Mouse (Mus musculus): ENCODE measurements around the gene Gm21969.
A peak's percentile ranks its signal among the peaks of the same experiment; 100 is the strongest.

The Gm21969 gene

DNA sequence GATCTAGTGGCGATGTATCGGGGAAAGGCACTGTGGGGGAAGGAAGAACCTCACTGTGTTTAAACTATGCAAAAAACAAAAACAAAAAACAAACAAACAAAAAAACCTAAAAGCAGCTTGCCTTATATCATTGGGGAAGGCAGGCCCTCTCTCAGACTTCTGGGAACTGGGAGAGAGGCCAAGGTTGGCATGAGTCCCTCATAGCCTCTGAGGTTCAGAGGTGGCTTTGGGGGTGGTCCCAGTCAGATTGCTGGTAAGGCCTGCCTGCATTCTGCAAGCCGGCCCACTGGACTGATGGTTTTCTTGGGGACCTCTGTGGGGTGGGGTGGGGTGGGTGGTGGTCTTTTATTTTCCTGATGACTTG is 14.0 kb downstream of the Gm21969 start:
- DNase-seq (ENCODE audit: low spot score in 2 of 2): no peak

DNA sequence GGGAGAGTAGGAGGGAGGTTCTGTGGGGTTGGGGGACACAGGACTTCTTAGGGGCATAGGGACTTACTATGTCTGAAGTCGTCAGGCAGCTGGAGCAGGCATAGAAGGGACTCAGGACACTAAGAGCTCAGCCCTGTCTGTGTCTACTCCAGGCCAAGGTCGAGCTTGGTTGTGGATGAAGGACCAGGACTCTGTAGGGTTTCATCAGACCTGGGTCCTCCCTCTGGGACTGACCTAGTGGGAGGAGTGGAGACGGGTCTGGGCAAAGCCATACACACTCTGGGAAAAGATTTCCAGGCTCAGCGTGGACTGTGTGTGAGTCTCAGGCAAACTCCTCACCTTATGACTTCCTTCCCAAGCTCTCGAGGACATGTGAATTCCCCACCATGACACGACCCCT is 16.8 kb downstream of the Gm21969 start:
- no peak for DNase-seq (ENCODE audit: low spot score in 2 of 2)

DNA sequence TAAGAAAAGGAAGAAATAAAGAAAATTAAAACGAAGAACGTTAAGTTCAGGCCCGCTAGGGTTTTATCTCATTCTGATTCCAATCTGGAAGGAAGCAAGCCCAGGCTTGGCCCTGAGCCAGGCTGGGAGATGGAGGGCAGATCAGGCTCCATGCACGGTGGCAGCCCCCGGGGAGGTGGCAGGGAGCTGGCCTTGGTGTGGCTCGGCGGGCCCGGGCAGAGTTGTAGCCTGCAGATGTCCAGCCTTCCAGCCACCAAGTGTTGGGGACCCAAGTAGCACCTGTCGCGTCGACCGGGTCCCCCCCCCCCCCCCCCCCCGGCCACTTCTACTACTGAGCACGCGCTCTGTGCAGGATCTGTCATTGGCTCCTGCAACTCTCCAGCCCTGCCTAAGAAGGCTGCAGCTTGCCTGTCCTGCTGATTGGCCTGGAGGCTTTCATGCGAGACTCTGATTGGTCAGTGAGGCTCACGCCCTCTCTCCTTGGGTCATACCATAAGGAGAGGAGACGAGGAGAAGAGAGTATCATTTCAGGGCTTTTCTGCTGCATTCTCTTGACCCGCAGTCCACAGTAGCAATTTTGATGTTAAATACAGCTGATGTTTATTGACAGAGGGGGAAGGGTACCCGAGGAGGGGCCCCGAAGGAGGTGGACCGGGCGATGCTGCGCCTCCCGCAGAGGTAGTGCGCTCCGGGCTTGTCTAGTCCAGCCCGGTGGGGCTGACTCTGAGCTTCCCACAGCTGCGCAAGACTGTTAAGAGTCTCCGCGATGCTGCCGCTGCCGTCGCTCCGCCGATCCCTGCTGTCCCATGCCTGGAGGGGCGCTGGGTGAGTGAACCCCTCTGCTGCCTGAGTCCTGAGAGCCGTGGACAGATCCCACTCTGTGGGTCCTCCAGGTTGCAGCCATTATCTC is 19.6 kb downstream of the Gm21969 start, which contains the start of gene Aldh4a1:
Aldh4a1 (plus strand) TSS at position 494 of the 910 bp plus-strand sequence.
- DNase-seq (ENCODE audit: low spot score in 2 of 2): peak; percentile 83 to 85

DNA sequence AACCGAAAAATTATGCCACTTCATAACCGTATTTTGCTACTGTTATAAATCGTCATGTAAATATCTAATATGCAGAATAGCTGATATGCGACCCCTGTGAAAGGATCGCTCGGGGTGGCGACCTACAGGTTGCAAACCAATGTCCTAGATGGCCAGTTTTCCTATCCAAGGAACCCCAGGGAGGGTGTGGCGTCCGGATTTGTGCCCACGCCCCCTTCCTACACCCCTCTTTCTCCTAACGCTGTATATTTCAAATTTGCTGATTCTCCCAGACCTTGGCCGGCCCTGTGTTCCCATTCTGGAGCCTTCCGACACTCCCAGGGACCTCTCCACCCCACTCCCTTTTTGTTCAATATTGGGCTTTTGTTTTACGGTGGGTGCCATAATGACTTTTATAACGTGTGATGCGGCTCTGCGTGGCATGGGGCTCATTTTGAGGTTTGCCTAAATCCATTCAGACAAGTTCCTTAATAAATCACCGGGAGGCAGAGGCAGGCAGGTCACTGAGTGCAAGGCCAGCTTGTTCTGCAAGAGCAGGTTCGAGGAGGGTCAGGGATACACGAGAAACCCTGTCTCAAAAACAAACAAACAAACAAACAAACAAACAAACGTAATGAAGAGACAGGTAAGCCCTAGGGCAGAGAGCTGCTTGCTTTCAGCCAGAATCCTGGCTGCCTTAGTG is 20.6 kb downstream of the Gm21969 start:
- no peak for DNase-seq (ENCODE audit: low spot score in 2 of 2)

DNA sequence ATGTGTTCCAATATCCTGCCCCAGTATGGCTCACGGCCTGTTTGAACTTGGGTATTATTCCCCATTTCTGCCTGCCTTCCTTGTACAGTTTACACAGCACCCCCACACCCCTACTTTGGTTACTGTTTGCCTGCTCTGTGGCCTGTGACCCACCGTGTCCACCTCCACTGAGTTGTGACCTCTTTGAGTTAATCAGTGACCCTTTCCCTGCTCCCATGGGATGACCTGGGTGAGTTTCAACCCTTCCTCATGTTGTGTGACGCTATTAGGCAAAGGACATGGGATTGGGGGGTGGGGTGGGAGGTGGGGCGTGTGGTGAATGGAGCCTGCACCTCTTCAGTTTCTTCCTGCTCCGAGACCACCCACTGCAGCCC is 21.1 kb downstream of the Gm21969 start:
- no peak for DNase-seq (ENCODE audit: low spot score in 2 of 2)

DNA sequence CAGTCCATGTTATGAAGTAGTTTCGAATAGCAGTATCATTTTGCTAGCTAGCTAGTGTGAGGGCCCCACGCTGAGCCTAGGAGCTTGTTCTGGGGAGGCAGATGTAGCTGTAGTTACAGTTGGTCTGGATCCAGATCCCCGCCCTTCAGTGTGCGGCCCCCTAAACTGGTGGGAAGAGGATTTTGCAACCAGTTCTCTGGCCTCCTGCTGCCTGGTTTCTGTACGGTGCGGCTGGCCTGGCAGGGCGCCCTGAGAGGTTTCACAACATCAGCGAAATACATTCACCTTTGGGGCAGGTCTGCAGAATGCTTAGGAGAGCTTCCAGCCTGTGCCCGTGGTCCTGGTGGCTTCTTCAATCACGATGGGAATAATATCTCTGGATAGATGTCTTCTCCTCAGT is 21.7 kb downstream of the Gm21969 start:
- DNase-seq (ENCODE audit: low spot score in 2 of 2): no peak

DNA sequence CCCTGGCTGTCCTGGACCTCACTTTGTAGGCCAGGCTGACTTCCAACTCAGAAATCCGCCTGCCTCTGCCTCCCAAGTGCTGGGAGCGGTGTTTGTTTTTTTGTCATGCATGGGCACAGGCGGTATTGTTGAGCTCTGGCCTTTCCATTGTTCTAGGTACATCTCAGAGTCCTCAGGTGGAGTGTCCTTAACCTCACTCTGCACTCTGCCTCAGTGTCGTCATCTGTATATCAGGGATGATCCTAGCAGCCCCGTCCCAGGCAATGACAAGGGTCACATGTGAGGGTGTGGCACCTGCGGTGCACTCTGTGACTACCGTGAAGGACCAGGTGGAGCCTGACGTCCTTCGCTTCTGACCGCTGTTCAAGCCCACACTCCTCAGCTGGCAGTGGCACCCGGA is 24.4 kb downstream of the Gm21969 start:
- DNase-seq (ENCODE audit: low spot score in 2 of 2): no peak

DNA sequence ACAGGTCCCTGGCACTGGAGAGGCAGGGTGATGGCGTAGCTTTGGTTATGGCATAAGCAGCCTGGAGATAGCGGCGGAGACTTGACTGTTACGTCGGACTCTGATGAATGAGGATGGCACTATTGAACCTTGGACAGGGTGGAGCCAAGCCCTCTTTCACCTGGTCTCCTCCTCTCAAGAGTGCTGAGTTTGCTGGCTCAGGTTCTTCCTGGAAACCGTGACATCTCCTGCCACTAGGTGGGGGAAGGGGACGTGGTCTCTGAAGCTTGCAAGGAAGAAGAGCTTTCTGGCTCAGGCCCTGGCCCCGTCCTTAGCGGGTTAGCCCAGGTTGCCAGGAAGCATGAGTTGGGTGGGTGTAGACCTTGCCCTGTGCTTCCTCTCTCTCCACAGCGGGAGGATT is 27.2 kb downstream of the Gm21969 start:
- DNase-seq (ENCODE audit: low spot score in 2 of 2): no peak

DNA sequence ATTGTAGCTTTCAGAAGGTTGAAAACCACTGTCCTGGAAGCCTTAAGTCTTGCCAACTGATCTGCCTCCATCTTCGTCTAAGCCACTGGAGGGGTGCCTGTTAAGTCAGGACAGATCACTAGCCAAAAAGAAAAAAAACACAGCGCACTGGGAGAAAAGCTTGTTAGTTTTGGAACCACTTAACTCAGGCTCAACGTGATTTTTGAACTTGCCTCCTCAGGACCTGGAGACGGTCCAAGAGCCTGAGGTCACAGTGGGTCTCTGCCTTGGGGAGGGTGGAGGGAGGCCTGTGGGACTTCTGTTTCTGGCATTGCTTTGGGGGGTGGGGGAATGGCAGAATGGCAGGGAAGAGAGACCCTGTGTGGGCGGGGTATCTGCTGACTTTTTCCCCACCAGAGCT is 28.2 kb downstream of the Gm21969 start:
- DNase-seq (ENCODE audit: low spot score in 2 of 2): no peak

DNA sequence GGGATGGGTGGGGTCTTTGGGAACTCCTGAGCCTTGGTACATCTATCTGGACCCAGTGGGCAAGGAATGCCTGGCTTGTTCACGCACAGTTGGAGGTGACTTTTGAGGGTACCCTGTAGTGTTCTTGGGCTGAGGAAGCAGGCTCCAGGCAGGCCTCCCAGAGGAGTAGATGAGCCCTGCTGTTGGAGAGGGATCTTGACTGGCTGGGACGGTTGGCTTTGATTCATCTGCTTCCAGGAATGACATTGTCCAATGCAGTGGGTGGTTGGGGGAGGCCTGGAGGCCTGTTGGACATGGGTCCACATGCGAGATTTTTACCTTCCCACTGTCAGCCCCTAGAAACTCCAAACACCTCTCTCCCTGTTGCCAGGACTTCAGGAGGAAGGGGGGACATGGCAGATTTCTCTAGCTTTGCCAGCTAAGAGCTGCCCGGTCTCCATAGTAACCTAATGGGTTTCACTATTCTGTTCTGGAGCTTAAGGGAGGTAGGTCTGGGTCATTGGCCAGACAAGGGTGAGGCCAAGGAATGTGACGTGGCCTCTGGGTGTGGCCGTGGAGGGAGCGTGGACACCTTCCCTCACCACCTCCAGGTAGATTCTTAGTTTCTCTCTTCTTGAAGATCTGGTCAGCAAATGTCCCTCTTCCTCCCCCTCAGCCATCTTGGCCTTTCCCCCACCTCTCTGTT is 28.7 kb downstream of the Gm21969 start:
- DNase-seq (ENCODE audit: low spot score in 2 of 2): no peak

DNA sequence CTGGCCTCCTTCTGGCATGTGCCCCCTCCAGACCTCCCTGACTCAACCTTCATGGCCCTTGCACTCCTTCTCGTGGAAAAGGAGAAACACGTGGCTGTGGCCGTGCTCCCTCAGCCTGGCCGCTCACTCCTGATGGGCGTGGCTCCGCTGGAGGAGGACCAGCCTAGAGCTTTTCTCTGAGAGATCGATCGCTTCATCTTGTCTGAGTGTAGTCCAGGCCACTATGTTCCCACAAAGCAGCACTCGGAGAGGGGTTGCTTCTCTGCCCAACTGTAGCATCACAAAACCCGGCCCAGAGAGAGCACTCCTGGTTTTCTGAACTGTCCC is 29.2 kb downstream of the Gm21969 start:
- no peak for DNase-seq (ENCODE audit: low spot score in 2 of 2)

DNA sequence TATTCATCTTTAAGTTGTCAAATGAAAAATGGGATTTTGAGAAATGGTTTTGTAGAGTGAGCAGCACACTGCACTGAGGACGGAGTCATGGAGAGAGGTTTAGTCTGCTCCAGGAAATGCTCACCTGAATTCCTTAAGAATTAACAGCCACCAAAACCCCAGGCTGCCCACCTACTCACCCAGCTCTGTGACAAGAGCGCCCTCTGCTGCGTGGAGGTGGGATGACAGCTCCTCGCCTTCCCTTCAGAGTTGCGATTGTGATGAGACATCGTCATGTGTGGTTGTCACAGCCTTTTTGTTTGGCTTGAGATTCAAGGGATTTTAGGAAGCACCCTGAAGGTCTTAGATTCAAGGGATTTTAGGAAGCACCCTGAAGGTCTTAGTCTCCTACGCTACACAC is 33.4 kb downstream of the Gm21969 start:
- peak; percentile 38 to 78 for DNase-seq (ENCODE audit: low spot score in 2 of 2)

DNA sequence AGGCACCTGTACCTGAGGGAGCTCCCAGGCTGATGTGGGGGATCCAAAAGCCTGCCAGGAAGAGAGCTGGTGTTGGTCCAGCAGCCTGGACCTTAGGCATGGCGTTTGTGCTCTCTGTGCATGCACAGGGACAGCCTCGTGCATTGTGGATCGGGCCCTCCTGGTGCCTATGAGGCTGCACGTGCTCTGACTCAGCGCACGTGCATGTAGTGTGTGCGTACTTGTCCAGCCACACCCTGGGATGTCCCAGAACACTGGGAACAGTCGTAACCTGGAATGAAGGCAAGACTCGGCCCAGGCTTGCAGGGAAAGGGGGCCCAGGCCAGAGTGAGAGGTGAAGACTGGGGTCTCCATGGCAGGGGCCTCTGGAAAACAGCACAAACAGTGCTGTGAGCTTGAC is 34.9 kb downstream of the Gm21969 start:
- DNase-seq (ENCODE audit: low spot score in 2 of 2): no peak

DNA sequence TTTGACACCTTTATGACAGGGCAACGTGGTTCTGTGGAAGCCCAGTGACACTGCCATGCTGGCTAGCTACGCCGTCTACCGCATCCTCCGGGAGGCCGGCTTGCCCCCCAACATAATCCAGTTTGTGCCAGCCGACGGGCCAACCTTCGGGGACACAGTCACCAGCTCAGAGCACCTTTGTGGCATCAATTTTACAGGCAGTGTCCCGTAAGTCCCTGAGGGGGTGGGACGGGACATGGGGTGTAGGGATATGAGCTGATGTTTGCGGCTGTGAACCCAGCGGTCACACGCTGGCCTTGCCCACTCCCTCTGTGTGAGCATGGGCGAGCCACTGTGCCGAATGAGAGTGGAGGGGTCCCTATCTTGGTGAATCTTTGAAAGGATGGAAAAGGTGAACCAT is 35.4 kb downstream of the Gm21969 start:
- DNase-seq (ENCODE audit: low spot score in 2 of 2): no peak

DNA sequence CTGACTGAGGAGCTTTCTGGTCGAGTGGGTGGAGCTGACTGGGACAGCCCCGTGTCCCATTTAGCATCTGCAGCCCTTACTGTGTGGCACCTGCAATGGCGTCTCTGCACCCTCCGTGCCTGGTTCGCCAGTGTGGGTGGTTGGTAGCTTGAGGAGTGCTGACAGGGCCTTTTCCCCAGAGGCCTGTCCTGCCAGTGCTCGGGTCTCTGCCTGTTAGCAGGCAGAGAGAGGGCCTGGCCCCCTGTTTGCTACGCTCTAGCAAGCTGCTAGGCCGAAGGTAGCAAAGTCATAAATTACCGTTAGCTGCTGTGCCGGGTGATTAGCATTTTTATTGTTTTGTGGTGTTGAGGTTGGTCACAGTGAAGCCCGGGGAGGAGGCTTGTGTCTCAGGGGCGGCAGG is 36.8 kb downstream of the Gm21969 start:
- no peak for DNase-seq (ENCODE audit: low spot score in 2 of 2)

DNA sequence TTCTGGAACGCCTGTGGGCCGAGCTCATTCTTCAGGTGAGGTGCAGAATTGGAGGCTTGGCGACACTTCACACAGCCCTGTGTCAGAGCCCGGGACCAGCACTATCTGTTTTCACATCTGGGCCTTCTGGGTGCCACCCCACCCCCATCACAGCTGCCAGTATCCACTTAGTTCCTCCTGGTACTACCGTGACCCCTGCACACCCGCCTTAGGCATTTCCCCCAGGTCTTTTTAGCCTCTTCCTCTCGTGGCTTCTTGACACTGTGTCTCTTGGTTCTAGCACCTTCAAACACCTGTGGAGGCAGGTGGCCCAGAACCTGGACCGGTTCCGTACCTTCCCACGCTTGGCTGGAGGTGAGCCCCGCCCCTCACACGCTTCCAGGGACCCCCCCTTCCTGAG is 37.3 kb downstream of the Gm21969 start:
- peak in 1 of 2 experiments; percentile 35 for DNase-seq (ENCODE audit: low spot score in 2 of 2)

DNA sequence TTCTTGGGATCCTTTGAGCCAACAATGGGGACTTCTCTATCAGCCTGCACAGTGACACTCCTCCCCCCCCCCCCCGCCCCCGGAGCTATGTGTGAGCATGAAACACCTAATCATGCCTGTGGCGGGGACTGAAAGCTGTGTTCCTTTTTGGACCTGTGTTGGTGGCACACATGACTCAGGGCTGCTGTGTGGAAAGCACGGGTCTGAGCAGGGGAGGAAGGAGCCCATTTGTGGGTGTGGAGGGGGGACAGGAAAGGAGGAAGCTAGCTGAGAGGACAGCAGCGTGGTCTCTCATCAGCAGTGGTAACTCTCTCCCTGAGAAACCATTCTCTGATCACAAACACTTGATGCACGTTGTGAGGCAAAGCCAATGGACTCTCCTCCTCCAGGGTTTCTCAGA is 37.8 kb downstream of the Gm21969 start:
- no peak for DNase-seq (ENCODE audit: low spot score in 2 of 2)

DNA sequence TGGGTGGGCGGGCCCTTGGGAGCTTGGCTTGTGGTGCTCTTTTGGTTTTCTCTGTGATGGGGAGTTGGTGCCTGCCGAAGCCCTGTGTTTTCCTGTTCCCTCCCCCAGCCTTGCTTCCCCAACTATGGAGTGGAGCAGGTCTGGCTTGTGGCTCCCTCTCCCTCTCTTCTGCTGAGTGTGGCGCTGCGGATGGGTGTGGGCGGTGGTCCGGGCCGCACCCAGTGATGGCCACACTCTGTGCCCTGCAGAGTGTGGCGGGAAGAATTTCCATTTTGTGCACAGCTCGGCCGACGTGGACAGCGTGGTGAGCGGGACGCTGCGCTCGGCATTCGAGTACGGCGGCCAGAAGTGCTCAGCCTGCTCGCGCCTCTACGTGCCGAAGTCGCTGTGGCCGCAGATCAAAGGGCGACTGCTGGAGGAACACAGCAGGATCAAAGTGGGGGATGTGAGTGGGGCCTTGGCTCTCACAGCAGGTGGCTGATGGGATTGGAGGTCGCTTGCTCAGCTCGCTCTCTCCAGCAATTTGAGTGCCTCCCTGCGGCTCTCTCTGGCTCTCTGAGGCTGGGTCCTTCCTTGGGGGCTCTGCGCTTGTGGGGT is 38.9 kb downstream of the Gm21969 start:
- DNase-seq (ENCODE audit: low spot score in 2 of 2): no peak

DNA sequence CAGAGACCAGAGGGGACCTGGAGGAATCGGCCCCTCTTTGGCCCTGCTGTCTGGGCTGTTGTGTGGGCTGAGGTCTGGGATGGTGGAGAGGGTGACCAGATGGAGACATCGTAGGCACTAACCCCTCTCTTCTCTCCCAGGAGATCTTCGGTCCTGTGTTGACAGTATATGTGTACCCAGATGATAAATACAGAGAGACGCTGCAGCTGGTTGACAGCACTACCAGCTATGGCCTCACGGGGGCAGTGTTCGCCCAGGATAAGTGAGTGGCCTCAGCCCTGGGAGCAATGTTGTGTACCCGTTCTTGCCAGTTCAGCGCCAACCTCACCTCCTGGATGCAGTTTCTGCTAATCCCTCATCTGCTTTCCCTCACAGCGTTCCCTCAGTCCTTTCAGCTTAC is 41.0 kb downstream of the Gm21969 start:
- peak; percentile 72 to 83 for DNase-seq (ENCODE audit: low spot score in 2 of 2)

DNA sequence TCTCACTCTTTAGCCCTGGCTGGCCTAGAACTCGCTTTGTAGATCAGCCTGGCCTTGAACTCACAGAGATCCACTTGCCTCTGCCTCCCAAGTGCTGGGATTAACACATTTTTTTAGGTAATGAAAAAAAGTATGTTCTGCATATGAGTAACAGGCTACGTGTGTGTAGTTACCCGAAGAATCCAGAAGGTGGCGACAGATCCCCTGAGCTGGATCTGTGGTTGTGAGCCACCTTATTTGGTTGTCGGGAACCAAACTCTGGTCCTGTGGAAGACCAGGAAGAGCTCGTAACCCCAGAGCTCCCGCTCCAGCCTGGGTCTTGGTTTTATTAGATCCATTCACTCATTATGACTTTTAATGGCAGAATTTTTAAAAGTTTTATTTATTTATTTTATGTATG is 43.9 kb downstream of the Gm21969 start:
- no peak for DNase-seq (ENCODE audit: low spot score in 2 of 2)

DNA sequence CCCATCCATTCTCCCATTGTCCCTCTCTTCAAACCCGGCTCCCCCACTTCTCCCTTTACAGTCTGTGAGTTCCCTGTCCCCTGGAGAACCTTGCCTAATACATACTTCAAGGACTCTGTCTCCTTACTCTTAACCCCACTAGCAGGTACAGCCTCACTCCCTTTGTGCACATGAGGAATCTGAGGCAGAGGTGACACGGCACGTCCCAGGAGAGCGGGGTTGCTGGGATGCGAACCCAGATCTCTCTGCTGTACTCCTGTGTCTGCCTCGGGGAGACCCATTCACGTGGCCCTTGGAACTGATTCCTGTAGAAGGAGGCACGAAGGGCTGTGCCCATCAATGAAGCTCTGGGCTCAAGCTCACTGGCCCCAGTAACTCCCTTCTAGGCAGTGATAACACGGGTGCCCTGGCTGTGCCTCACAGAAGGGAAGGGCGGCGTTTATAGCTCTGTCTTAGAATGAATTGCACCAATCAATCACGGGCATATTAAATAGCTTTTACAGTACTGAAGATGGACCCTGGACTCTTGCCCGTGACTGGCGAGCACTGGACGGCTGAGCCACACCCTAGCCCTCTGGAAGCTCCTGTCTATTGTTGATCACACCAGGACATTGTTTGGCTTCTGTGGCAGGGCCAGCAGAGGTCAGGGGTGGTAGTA is 47.2 kb downstream of the Gm21969 start:
- no peak for DNase-seq (ENCODE audit: low spot score in 2 of 2)

DNA sequence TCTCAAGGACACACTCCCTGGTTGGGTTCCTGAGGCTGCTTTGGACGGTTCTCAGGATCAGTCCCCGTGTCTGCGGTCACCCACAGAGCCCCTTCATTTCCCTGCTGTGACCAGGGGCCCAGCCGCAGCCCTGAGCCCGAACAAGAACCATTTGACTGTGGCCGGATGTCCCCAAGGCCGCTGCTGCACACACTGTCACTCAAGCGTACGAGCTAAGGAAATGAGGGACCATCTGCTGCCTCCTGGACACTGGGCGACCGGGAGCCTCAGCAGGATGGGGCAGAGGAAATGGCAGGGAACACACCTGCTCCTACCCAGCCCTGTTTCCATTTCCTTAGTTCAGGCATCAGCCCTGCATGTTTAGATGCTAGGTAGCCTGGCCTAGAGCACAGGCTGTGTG is 47.9 kb downstream of the Gm21969 start:
- DNase-seq (ENCODE audit: low spot score in 2 of 2): no peak

Data from spleen, postnatal 10 days (tissue).